Mouse (Mus musculus) liver, postnatal 0 days (tissue): Measurements from ENCODE around the gene Pigt. TPM values are rescaled to one million over a fixed set of nuclear protein-coding genes. Genes with fewer than 3 reads are reported as not detected.

Source experiments
- ATAC-seq: fragments of 200-750 bp; cut with Nextera tagmentation; 2 replicates; pipeline ENCODE4 v1.8.0; 2017; ENCODE audit warnings: mild to moderate bottlenecking, moderate library complexity
- DNase-seq: peaks from one replicate; pipeline ENCODE4 v3.0.0-alpha.2; 2016
- H3K27ac ChIP-seq: fragments of 300-500 bp; sonication (generic); 2 replicates; pipeline ENCODE4 v1.5.1; 2014; ENCODE audit warnings: antibody characterized with exemption, moderate library complexity, mild to moderate bottlenecking, low read depth
- H3K27me3 ChIP-seq: fragments of 300-500 bp; sonication (generic); 2 replicates; pipeline ENCODE4 v1.6.1; 2014; ENCODE audit warnings: low read length, control low read depth, mixed read lengths; ENCODE audit not compliant: insufficient read depth
- H3K36me3 ChIP-seq: fragments of 300-500 bp; sonication (generic); replicated peaks from 2 replicates; pipeline ENCODE4 v1.6.1; 2014; ENCODE audit warnings: mild to moderate bottlenecking, control low read depth, low read length, moderate library complexity, mixed read lengths; ENCODE audit not compliant: insufficient read depth
- H3K4me1 ChIP-seq: fragments of 300-500 bp; sonication (generic); 2 replicates; pipeline ENCODE4 v1.6.1; 2014; ENCODE audit warnings: antibody characterized with exemption, mild to moderate bottlenecking, control low read depth; ENCODE audit not compliant: insufficient read depth
- H3K4me2 ChIP-seq: fragments of 300-500 bp; sonication (generic); 2 replicates; pipeline ENCODE4 v1.6.1; 2014; ENCODE audit warnings: low read depth, mild to moderate bottlenecking, low read length, moderate library complexity, mixed read lengths
- H3K4me3 ChIP-seq: fragments of 300-500 bp; sonication (generic); 2 replicates; pipeline ENCODE4 v1.5.1; 2014; ENCODE audit warnings: low read depth, low read length
- H3K9ac ChIP-seq: fragments of 300-500 bp; sonication (generic); replicated peaks from 2 replicates; pipeline ENCODE4 v1.6.1; 2014; ENCODE audit warnings: mild to moderate bottlenecking, moderate library complexity
- H3K9me3 ChIP-seq: fragments of 300-500 bp; sonication (generic); 2 replicates; pipeline ENCODE4 v1.6.1; 2016; ENCODE audit warnings: mild to moderate bottlenecking, control low read depth, low read length, mixed read lengths
- CTCF ChIP-seq: sonication (generic); IDR thresholded peaks from 2 replicates; pipeline ENCODE4 v1.5.1; 2016; ENCODE audit warnings: antibody characterized with exemption, low read depth
- EP300 ChIP-seq: IDR thresholded peaks from 2 replicates; pipeline ENCODE4 v1.6.1; 2016; ENCODE audit warnings: antibody characterized with exemption, low read depth, mild to moderate bottlenecking
- WGBS: fragments of 180-500 bp; shearing (Covaris S2); extraction: QIAGEN DNeasy Blood & Tissue Kit; methylation state at CpG from one replicate; pipeline ENCODE4 v1.1.7; 2014; ENCODE audit not compliant: insufficient replicate concordance; 5-methylcytosine and 5-hydroxymethylcytosine counted together
- polyA plus RNA-seq: library from polyadenylated mRNA; unstranded; fragments of >200 nt; fragmentation: Nextera tagmentation; extraction: Ambion mirVana; gene quantifications from 2 replicates; pipeline ENCODE4 v1.2.1, GENCODE M21; 2015

Pigt gene
- polyA plus RNA-seq, 1 experiment from 2014 or later: 24.3 TPM

- WGBS: 23% methylated on average over 8 of the region's 8 CpGs
- peak overlapping the region; percentile 56 for H3K4me2 ChIP-seq
- H3K36me3 ChIP-seq: no peaks in the 10 kb centered on the region
- TF ChIP-seq CTCF (no peak), EP300 (no peak)
- no peak for DNase-seq
- peak; percentile 33 for ATAC-seq
- H3K4me3 ChIP-seq: no peak overlapping the region
- H3K27me3 ChIP-seq: no peaks in the 10 kb centered on the region
- no peak overlapping the region for H3K9ac ChIP-seq
- H3K4me1 ChIP-seq: 0 out of 2 replicates have a peak, but pooled peaks cover 5% of the 10 kb centered on the region
- no peaks in the 10 kb centered on the region for H3K9me3 ChIP-seq
- peak overlapping the region; percentile 76 for H3K27ac ChIP-seq
Measured at GRCm38 (mm10) chr2:164522280-164522679, 25.0 kb downstream of the Pigt start.

DNA sequence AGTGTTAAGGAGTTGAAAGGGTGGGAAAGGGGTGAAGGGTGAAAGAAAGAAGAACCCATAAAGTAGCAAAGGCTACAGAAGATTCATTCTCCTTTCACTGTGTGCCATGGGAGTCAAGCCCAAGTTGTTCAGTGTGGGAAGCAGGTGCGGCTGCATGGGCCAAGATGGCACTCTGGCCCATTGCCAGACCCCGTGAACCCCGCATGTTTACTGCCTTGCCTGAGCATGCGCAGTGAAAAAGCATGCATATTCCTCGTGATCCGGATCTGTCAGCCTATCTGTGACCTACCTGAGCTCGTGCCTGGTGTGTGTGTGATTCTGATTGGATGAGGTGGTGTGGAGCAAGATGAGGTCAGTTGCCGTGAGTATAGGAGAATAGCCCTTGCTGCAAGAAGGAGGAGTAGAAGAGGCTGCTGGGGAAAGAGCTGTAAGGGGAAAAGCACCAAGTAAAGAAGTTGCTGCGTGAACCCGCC lies 26.0 kb downstream of the Pigt start:
- ATAC-seq (0 out of 2 replicates have a peak, but pooled peaks have one; percentile 7), DNase-seq (no peak)
- Histone ChIP-seq H3K27me3 (no peaks in the 10 kb centered on the region), H3K9me3 (no peaks in the 10 kb centered on the region), H3K4me3 (no peak overlapping the region), H3K4me1 (0 out of 2 replicates have a peak, but pooled peaks cover 5% of the 10 kb centered on the region), H3K27ac (no peak overlapping the region), H3K9ac (no peak overlapping the region), H3K4me2 (no peak overlapping the region), H3K36me3 (no peaks in the 10 kb centered on the region)
- no peak for TF ChIP-seq CTCF
- no peak for TF ChIP-seq EP300
- WGBS: 72% methylated on average over 10 of the region's 10 CpGs

- no peak overlapping the region for H3K27ac ChIP-seq
- DNase-seq: no peak
- no peak for ATAC-seq
- H3K9ac ChIP-seq: no peak overlapping the region
- TF ChIP-seq CTCF (no peak), EP300 (no peak)
- no peak overlapping the region for H3K4me2 ChIP-seq
- H3K36me3 ChIP-seq: no peaks in the 10 kb centered on the region
- 57% methylated on average over 5 of the region's 5 CpGs for WGBS
- H3K9me3 ChIP-seq: no peaks in the 10 kb centered on the region
- H3K27me3 ChIP-seq: no peaks in the 10 kb centered on the region
- H3K4me1 ChIP-seq: no peaks in the 10 kb centered on the region
- no peak overlapping the region for H3K4me3 ChIP-seq
Measured at GRCm38 (mm10) chr2:164528557-164528956, 31.2 kb downstream of the Pigt start.

GRCm38 (mm10) chr2:164531169-164531568 lies 33.8 kb downstream of the Pigt start:
- TF ChIP-seq EP300 (no peak), CTCF (peak; percentile 94)
- H3K27ac ChIP-seq: no peak overlapping the region
- H3K9me3 ChIP-seq: no peaks in the 10 kb centered on the region
- no peak overlapping the region for H3K4me3 ChIP-seq
- no peak overlapping the region for H3K4me2 ChIP-seq
- H3K9ac ChIP-seq: no peak overlapping the region
- no peaks in the 10 kb centered on the region for H3K27me3 ChIP-seq
- 4% methylated on average over 3 of the region's 3 CpGs for WGBS
- H3K36me3 ChIP-seq: no peaks in the 10 kb centered on the region
- peak; percentile 76 for DNase-seq
- H3K4me1 ChIP-seq: no peaks in the 10 kb centered on the region
- ATAC-seq: no peak

- no peak for ATAC-seq
- Histone ChIP-seq H3K9me3 (no peaks in the 10 kb centered on the region), H3K9ac (no peak overlapping the region), H3K27ac (no peak overlapping the region), H3K4me2 (no peak overlapping the region), H3K27me3 (no peaks in the 10 kb centered on the region), H3K4me3 (no peak overlapping the region), H3K4me1 (no peaks in the 10 kb centered on the region), H3K36me3 (no peaks in the 10 kb centered on the region)
- WGBS: 59% methylated on average over 10 of the region's 10 CpGs
- DNase-seq: no peak
- TF ChIP-seq EP300 (no peak), CTCF (no peak)
Measured at GRCm38 (mm10) chr2:164534315-164534714, 37.0 kb downstream of the Pigt start.

GRCm38 (mm10) chr2:164537003-164537402 lies 39.7 kb downstream of the Pigt start:
- WGBS: 59% methylated on average over 4 of the region's 4 CpGs
- Histone ChIP-seq H3K4me3 (no peak overlapping the region), H3K9ac (no peak overlapping the region), H3K9me3 (no peaks in the 10 kb centered on the region), H3K4me1 (no peaks in the 10 kb centered on the region), H3K36me3 (no peaks in the 10 kb centered on the region), H3K27me3 (no peaks in the 10 kb centered on the region), H3K27ac (no peak overlapping the region), H3K4me2 (no peak overlapping the region)
- TF ChIP-seq CTCF (no peak), EP300 (no peak)
- DNase-seq (no peak), ATAC-seq (no peak)
